Comparison of ENCODE assay signal across 15 mouse cellular contexts in the genomic region with DNA sequence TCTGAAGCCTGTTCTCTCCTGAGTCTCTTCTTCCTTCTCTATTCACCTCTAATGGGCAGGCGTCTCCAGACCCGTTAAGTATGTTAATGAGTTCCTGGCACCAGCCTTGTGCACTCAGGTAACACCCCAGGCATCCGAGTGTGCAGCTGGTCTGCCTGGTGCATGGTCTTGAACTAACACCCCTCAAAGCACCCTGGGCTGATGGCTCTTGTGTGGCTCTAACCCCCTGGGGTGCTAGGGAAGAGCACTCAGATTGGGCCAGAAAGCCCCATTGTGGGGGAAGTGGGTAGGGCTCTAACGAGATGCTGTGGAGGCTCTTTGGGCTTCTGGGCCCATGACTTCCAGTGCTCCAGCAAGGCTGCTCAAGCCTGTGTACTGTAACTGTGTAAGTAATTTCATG. TPM values are rescaled to one million over a fixed set of nuclear protein-coding genes. Genes with fewer than 3 reads are reported as not detected.
DNase-seq lines count a peak whose midpoint lies in the region; ATAC-seq and TF ChIP-seq lines count a peak whose summit lies in the region.
"Had no signal": no experiment of that assay in that cellular context is flagged by ENCODE, and none has a peak within 500 bp of the region (broad histone marks: within the 10 kb centered on the region; RNA-seq: fewer than 3 reads in every experiment).

No protein-coding gene starts in this region.

- DNase-seq in heart, adult 8-10 months (ENCODE audit: low spot score), result no peak
- no peak for DNase-seq in liver, adult 2 months (ENCODE audit: extremely low read depth, low read depth, low spot score)
- DNase-seq in ES-E14 (ENCODE audit: low read depth, low spot score), result no peak
- DNase-seq in spleen, postnatal 10 days (ENCODE audit: low spot score in 2 of 2), result no peak
- DNase-seq in adrenal gland, postnatal 36 days, result no peak
- DNase-seq: gastrocnemius, postnatal 25 days; kidney, postnatal 14 days; spleen, adult 18-20 months had no signal

- H3K4me2 ChIP-seq in heart, embryonic 11.5 days, result peak overlapping the region; percentile 31
- H3K4me2 ChIP-seq in liver, embryonic 12.5 days, result no peak overlapping the region; the same call in 1 of the 2 replicates
- no peak overlapping the region for H3K4me2 ChIP-seq in embryonic facial prominence, embryonic 13.5 days
- H3K4me2 ChIP-seq: limb, embryonic 15.5 days had no signal

- H3K79me2 ChIP-seq in liver, adult 2 months (ENCODE audit: control insufficient read depth, insufficient read depth, low read length), result peaks cover 13% of the 10 kb centered on the region

- H3K9me3 ChIP-seq in heart, embryonic 11.5 days (replicated peaks; ENCODE audit: control insufficient read depth, low read length), result no peaks in the 10 kb centered on the region
- H3K9me3 ChIP-seq in liver, embryonic 12.5 days (replicated peaks), result no peaks in the 10 kb centered on the region
- H3K9me3 ChIP-seq in ES-E14 (ENCODE audit: control insufficient read depth, insufficient read depth, low read depth, low read length), result no peaks in the 10 kb centered on the region
- H3K9me3 ChIP-seq in embryonic facial prominence, embryonic 13.5 days, result no peaks in the 10 kb centered on the region
- H3K9me3 ChIP-seq: limb, embryonic 15.5 days had no signal

- in situ Hi-C loops in ES-E14 (cut with MboI; ENCODE audit: low sequenced_read_pairs in 2 of 2, unreplicated experiment in 2 of 2), result no loop called here

- peak overlapping the region; percentile 10; the same call in 1 of the 2 replicates for H3K27ac ChIP-seq in heart, embryonic 11.5 days (ENCODE audit: low read depth, low read length)
- no peak overlapping the region for H3K27ac ChIP-seq in liver, adult 2 months (replicated peaks; ENCODE audit: insufficient read depth, low read depth, low read length)
- H3K27ac ChIP-seq in liver, embryonic 12.5 days, result no peak overlapping the region
- H3K27ac ChIP-seq in ES-E14 (ENCODE audit: insufficient read depth, low read depth, low read length, poor library complexity, severe bottlenecking), result no peak overlapping the region
- no peak overlapping the region for H3K27ac ChIP-seq in embryonic facial prominence, embryonic 13.5 days
- H3K27ac ChIP-seq: limb, embryonic 15.5 days had no signal

- peak overlapping the region; percentile 2; the same call in 1 of the 2 replicates for H3K9ac ChIP-seq in heart, embryonic 11.5 days (ENCODE audit: low read depth, low read length)
- H3K9ac ChIP-seq in liver, adult 2 months (ENCODE audit: low read depth, low read length), result peak overlapping the region; percentile 8; the same call in 1 of the 2 replicates
- H3K9ac ChIP-seq in liver, embryonic 12.5 days, result no peak overlapping the region
- no peak overlapping the region for H3K9ac ChIP-seq in ES-E14 (ENCODE audit: insufficient read depth, low read depth, low read length, poor library complexity, severe bottlenecking)
- peak overlapping the region; percentile 7; the same call in 1 of the 2 replicates for H3K9ac ChIP-seq in embryonic facial prominence, embryonic 13.5 days
- H3K9ac ChIP-seq: limb, embryonic 15.5 days had no signal

- H3K4me3 ChIP-seq in heart, embryonic 11.5 days (ENCODE audit: low read depth, low read length), result no peak overlapping the region
- no peak overlapping the region for H3K4me3 ChIP-seq in liver, adult 2 months (ENCODE audit: insufficient read depth, low read depth, low read length)
- no peak overlapping the region for H3K4me3 ChIP-seq in liver, embryonic 12.5 days
- H3K4me3 ChIP-seq in ES-E14 (ENCODE audit: insufficient read depth in 1 of 2, low read depth in 1 of 2, low read length in 2 of 2, poor library complexity in 1 of 2, severe bottlenecking in 1 of 2), result peak overlapping the region; percentile 7 to 11; a peak in 2 of 4 replicates
- H3K4me3 ChIP-seq in embryonic facial prominence, embryonic 13.5 days, result no peak overlapping the region
- H3K4me3 ChIP-seq: erythroblast, embryonic 14.5 days; limb, embryonic 15.5 days had no signal

- H3K36me3 ChIP-seq in heart, embryonic 11.5 days (ENCODE audit: control insufficient read depth, insufficient read depth, low read length), result peaks cover 59% of the 10 kb centered on the region
- peaks cover 61% of the 10 kb centered on the region for H3K36me3 ChIP-seq in liver, adult 2 months (ENCODE audit: control insufficient read depth, insufficient read depth, low read length)
- H3K36me3 ChIP-seq in liver, embryonic 12.5 days, result peaks cover 80% of the 10 kb centered on the region
- H3K36me3 ChIP-seq in ES-E14 (ENCODE audit: control insufficient read depth, insufficient read depth, low read length, poor library complexity, severe bottlenecking), result peaks cover 86% of the 10 kb centered on the region
- H3K36me3 ChIP-seq in embryonic facial prominence, embryonic 13.5 days, result peaks cover 65% of the 10 kb centered on the region

- 78% methylated on average over 4 of the region's 4 CpGs for WGBS in heart, embryonic 11.5 days (ENCODE audit: insufficient replicate concordance)
- WGBS in liver, adult 2 months, result 83% methylated on average over 4 of the region's 4 CpGs
- 80% methylated on average over 4 of the region's 4 CpGs for WGBS in liver, embryonic 12.5 days (ENCODE audit: insufficient replicate concordance)
- WGBS in embryonic facial prominence, embryonic 13.5 days, result 66% methylated on average over 4 of the region's 4 CpGs

- no peak for ATAC-seq in heart, embryonic 11.5 days (replicated peaks; ENCODE audit: insufficient number of reproducible peaks, low FRiP score, low TSS enrichment)
- no peak for ATAC-seq in liver, embryonic 12.5 days
- ATAC-seq in embryonic facial prominence, embryonic 13.5 days (ENCODE audit: insufficient number of reproducible peaks, insufficient read depth, low FRiP score, low TSS enrichment, low read depth), result no peak
- ATAC-seq: activated CD4-positive, CD25-positive, alpha-beta regulatory T cell, adult 4 months had no signal

- TF ChIP-seq CTCF in liver, adult 2 months (IDR thresholded peaks at IDR 0.05; ENCODE audit: low read depth, low read length), result no peak

- H3K4me1 ChIP-seq in heart, embryonic 11.5 days (ENCODE audit: control insufficient read depth, insufficient read depth, low read length), result peaks cover 29% of the 10 kb centered on the region
- H3K4me1 ChIP-seq in liver, adult 2 months (ENCODE audit: control insufficient read depth, insufficient read depth, low read length), result peaks cover 20% of the 10 kb centered on the region
- peaks cover 48% of the 10 kb centered on the region for H3K4me1 ChIP-seq in liver, embryonic 12.5 days
- H3K4me1 ChIP-seq in ES-E14 (ENCODE audit: control insufficient read depth in 2 of 2, insufficient read depth in 2 of 2, low read length in 2 of 2, poor library complexity in 1 of 2), result peaks cover 0 to 8% of the 10 kb centered on the region in 2 experiments; a peak in 1 of 4 replicates
- peaks cover 37% of the 10 kb centered on the region for H3K4me1 ChIP-seq in embryonic facial prominence, embryonic 13.5 days

- H3K27me3 ChIP-seq in heart, embryonic 11.5 days (ENCODE audit: control insufficient read depth, insufficient read depth, low read length), result no peaks in the 10 kb centered on the region
- H3K27me3 ChIP-seq in liver, adult 2 months (ENCODE audit: control insufficient read depth, insufficient read depth, low read length), result no peaks in the 10 kb centered on the region
- H3K27me3 ChIP-seq in liver, embryonic 12.5 days (replicated peaks), result no peaks in the 10 kb centered on the region
- H3K27me3 ChIP-seq in embryonic facial prominence, embryonic 13.5 days, result no peaks in the 10 kb centered on the region
- H3K27me3 ChIP-seq: limb, embryonic 15.5 days had no signal

- TF ChIP-seq POLR2A in liver, adult 2 months (IDR thresholded peaks at IDR 0.05; ENCODE audit: extremely low read depth, insufficient read depth, low read length), result no peak

TF ChIP-seq in ES-E14, 5 proteins besides CTCF, POLR2A, EP300 and RAD21:
- TF ChIP-seq ZNF384 (IDR thresholded peaks at IDR 0.05; ENCODE audit: low read depth, low read length), result no peak
- no peak for TF ChIP-seq ZC3H11A (IDR thresholded peaks at IDR 0.05; ENCODE audit: borderline replicate concordance, low read depth, low read length)
- TF ChIP-seq MAFK (IDR thresholded peaks at IDR 0.05; ENCODE audit: insufficient read depth, low read depth, low read length), result no peak
- no peak for TF ChIP-seq CHD2 (IDR thresholded peaks at IDR 0.05; ENCODE audit: low read depth, low read length)
- TF ChIP-seq HCFC1 (IDR thresholded peaks at IDR 0.05; ENCODE audit: borderline replicate concordance, insufficient read depth, low read length), result no peak

RNA-seq across cellular contexts. Expression of gene Eno1, which starts 5.2 kb away (rescaled TPM):
- 2,057 and 2,150 TPM in 2 replicates for polyA plus RNA-seq in heart, embryonic 11.5 days (2014; fragmentation: Nextera tagmentation; extraction: Ambion mirVana)
- total RNA-seq in heart, adult 8-10 months (2022), result 100 to 1,000 TPM; 110 to 133 (median 121) TPM
- 386 and 392 TPM in 2 replicates for total RNA-seq in liver, adult 2 months (2014; rRNA removed)
- polyA plus RNA-seq in liver, adult 2 months (2012; rRNA removed), result 283 and 350 TPM in 2 replicates
- 1,241 and 1,342 TPM in 2 replicates for polyA plus RNA-seq in liver, embryonic 12.5 days (2016; fragmentation: Nextera tagmentation; extraction: Ambion mirVana)
- total RNA-seq in ES-E14 (2012; rRNA removed), result 824 and 994 TPM in 2 replicates
- polyA plus RNA-seq in embryonic facial prominence, embryonic 13.5 days (2015; fragmentation: Nextera tagmentation; extraction: Ambion mirVana), result 1,290 and 1,439 TPM in 2 replicates
- 100 to 1,000 TPM; 468 to 482 TPM for total RNA-seq in adrenal gland, postnatal 36 days (2021)

RNA-seq across cellular contexts. Expression of gene Rere, which starts 39.7 kb away (rescaled TPM):
- polyA plus RNA-seq in heart, embryonic 11.5 days (2014; fragmentation: Nextera tagmentation; extraction: Ambion mirVana), result 26.0 and 29.1 TPM in 2 replicates
- total RNA-seq in heart, adult 8-10 months (2022), result 10 to 100 TPM; 34.8 to 57.6 (median 51.3) TPM
- 10.0 and 10.7 TPM in 2 replicates for total RNA-seq in liver, adult 2 months (2014; rRNA removed)
- 5.8 and 8.8 TPM in 2 replicates for polyA plus RNA-seq in liver, adult 2 months (2012; rRNA removed)
- 11.6 and 12.8 TPM in 2 replicates for polyA plus RNA-seq in liver, embryonic 12.5 days (2016; fragmentation: Nextera tagmentation; extraction: Ambion mirVana)
- total RNA-seq in ES-E14 (2012; rRNA removed), result 21.7 and 24.8 TPM in 2 replicates
- polyA plus RNA-seq in embryonic facial prominence, embryonic 13.5 days (2015; fragmentation: Nextera tagmentation; extraction: Ambion mirVana), result 23.3 and 26.3 TPM in 2 replicates
- total RNA-seq in adrenal gland, postnatal 36 days (2021), result 100 to 1,000 TPM; 114 to 116 TPM

RNA-seq across cellular contexts. Expression of gene Car6, which starts 40.6 kb away (rescaled TPM):
- polyA plus RNA-seq in heart, embryonic 11.5 days (2014; fragmentation: Nextera tagmentation; extraction: Ambion mirVana), result 0.32 TPM in 1 of 2 replicates, not detected in the other
- under 1 TPM in 1 of 4 experiments, not detected in 3; 0.29 TPM for total RNA-seq in heart, adult 8-10 months (2022)
- not detected in 2 replicates for total RNA-seq in liver, adult 2 months (2014; rRNA removed)
- polyA plus RNA-seq in liver, adult 2 months (2012; rRNA removed), result not detected in 2 replicates
- polyA plus RNA-seq in liver, embryonic 12.5 days (2016; fragmentation: Nextera tagmentation; extraction: Ambion mirVana), result not detected in 2 replicates
- 0.18 and 0.21 TPM in 2 replicates for total RNA-seq in ES-E14 (2012; rRNA removed)
- 0.23 TPM in 1 of 2 replicates, not detected in the other for polyA plus RNA-seq in embryonic facial prominence, embryonic 13.5 days (2015; fragmentation: Nextera tagmentation; extraction: Ambion mirVana)
- total RNA-seq in adrenal gland, postnatal 36 days (2021), result 1 to 10 TPM in 1 of 2 experiments, under 1 TPM in 1; 0.79 to 1.6 TPM
- total RNA-seq: gastrocnemius, postnatal 25 days; layer of hippocampus, postnatal 14 days had no signal
- polyA plus RNA-seq: activated CD4-positive, CD25-positive, alpha-beta regulatory T cell, adult 4 months; erythroblast, embryonic 14.5 days had no signal

Comparison
In these comparisons a context has a peak if more than half of its experiments do, and no peak if none do; other contexts are left out.
1. H3K9ac ChIP-seq: peak in heart, embryonic 11.5 days (single experiment), liver, adult 2 months (single experiment) and embryonic facial prominence, embryonic 13.5 days (single experiment); none in liver, embryonic 12.5 days (single experiment) and ES-E14 (single experiment).
2. H3K4me3 ChIP-seq: peak in ES-E14 (2 of 2); none in heart, embryonic 11.5 days (single experiment), liver, adult 2 months (single experiment), liver, embryonic 12.5 days (single experiment) and embryonic facial prominence, embryonic 13.5 days (single experiment).